Mouse (Mus musculus) 3T3-L1 (cell line): ENCODE data around the gene Akr1c14.
"Not testable (repeated sequence)": the region's sequence is repeated elsewhere in the genome, so short reads cannot be mapped to it uniquely, and the experiment has no call there.

Experiments used
- DNase-seq: peaks from one replicate; pipeline ENCODE4 v3.0.0-alpha.2; 2015; ENCODE audit warnings: low read depth, low spot score

The Akr1c14 gene

DNA sequence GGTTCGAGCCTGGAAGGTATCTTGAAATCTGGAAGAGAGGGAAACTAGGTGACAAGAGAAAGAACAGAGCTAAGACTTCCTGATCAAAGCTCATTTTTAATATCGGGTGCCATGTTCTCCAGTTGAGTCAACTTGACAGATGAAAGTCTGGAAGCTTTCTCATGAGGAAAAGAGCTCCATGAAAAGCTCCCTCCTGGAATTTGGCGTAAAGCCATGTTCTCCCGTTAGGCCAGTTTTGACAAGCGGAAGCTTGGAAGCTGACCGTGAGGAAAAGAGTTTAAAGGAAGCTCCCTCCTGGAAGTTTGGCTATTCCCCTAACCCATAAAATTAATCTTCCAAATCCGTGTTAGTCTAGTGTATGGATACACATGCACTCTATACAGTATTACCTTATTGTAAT is 74.3 kb downstream of the Akr1c14 start:
- no peak for DNase-seq

DNA sequence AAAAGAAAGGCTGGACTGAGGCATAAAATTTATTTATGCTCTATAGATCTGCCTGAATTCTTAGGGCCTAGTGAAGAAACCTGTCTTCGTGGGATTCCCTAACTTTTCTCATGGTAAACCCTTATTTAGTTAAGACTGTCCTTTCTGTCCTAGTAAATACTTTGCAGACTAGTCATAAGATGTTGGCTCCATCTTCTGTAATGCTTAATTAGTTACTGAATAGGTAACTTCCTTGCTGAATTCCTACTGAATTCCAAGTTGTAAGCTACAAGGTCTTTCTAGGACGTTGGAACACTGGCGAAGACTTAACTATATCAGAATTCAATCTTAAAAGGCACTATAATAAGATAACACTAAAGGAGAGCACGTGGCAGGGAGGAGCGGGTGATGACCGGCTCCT is 75.7 kb downstream of the Akr1c14 start:
- DNase-seq, result not testable (repeated sequence)

DNA sequence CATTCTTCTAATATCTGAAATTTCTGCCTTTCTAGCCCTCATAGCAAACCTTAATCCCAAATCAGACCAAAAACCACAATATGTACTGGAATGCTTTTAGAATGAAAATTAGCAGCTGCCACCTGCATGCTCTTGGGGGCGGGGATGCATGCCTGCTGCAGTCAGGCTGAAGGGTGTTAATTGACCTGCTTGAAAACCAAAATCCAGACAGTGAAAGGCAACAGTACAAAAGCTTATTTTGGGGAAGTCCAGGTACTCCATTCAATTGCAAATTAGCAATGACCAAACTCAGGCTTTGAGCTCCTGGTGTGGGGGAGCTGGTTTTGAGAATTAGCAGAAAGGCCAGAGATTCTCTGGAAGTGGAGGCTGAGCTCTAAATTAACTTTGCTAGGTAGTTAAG is 77.0 kb downstream of the Akr1c14 start:
- DNase-seq, result not testable (repeated sequence)

DNA sequence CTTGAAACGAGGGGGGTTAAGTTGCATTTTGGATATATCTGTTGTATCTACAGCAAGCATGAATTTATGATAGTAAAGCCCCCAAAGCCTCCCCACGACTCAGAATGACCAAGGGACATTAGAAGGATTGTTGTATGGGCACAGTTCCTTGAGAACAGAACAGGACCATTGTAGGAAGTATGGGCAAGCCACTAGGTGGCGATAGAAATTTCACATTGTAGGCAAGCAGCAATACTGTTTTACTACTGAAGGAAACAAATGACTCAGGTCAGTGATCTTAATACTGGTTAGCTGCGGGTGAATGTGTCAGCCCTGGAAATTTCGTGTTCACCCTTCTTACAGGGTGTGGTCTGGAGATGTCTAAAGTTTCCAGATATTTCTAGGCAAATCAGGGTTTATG is 80.3 kb downstream of the Akr1c14 start:
- peak; percentile 78 for DNase-seq

DNA sequence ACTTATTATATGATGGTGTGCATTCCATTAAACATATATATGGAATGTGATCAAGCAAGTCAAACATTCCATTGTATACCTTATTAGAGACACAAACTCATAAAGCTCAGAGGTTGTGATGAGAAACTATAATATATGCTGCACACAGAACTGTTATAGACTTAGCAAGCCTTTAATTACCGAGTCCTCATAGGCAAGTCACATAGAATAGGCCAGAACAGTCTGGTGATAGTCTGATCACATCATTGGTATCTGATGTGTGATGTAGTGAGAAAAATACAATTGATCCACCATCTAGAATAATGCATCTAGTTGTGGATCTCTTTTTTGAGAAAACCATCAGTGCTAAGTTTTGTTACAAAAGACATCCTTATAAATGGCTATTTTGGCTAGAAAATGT is 82.5 kb downstream of the Akr1c14 start:
- no peak for DNase-seq

DNA sequence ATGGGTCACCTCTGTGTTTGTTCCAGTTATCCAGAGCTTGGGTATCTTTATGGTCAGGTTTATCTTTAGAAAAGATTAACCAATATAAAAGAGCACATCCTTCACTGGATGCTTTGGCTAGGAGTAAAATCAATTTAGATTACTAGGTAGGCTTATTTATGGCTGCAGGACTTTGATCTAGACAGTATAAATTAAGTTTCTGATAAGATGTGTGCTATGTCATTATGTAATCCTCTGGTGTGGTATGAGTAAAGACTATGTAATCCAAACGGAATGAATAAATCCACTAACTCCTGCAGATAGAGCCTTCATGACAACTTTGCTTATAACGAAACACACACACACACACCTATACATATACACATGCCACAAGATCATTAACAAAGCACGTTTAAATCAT is 82.9 kb downstream of the Akr1c14 start:
- no peak for DNase-seq

DNA sequence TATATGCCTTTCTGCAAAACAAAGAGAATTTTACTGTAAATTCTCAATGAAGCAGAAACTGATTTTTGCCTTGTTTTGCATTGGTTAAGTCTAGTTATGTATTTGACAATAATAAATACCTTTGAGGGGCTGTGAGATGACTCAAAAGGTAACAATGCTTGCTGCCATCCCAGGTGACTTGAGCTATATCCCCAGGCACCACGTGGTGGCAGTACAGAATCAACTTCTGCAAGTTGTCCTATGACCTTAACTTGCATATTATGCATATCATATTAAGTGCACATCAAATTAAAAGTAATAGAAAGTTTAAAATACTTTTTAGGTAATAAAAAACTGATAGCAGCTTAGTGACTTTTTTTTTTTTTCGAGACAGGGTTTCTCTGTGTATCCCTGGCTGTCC is 84.3 kb downstream of the Akr1c14 start:
- peak; percentile 53 for DNase-seq
